ENCODE assay signal across 7 mouse cellular contexts in the genomic region with DNA sequence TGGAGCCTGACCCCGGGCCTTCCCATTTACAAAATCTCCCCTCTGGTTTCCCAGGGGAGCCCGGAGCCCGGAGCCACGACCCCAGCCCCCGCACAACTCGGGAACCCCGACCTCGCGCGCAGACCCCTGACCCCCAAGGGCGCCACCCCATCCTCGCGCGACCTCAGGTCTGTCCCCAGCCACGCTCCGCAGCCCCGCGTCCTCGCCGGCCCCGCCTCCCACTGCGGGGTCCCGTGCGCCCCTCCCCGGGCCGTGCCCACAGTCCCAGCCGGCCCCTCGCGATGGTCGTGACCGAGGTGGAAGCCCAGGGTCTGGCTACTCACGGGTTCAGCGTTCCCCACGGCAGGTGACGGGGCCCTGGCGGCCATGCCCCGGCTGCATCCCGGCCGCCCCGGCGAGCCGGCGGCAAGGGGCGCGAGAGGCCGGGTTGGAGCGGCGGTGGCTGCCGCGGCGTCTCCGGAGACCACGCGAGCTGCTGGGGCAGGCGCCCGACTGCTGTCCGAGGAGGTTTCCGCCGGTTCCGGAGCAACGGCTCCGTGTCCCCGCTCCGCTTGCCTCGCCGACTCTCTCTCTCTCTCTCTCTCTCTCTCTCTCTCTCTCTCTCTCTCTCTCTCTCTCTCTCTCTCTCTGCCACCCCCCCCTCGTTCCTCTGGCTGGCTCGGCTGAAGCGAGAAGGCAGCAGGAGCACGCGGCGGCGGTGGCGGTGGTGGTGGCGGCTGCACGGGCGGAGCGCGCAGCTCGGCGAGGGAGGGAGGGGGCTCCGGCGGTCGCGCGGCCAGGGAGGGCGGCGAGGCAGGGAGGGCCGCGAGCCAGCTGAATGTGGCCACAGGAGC. TPM values are rescaled to one million over a fixed set of nuclear protein-coding genes. Genes with fewer than 3 reads are reported as not detected.
DNase-seq lines count a peak whose midpoint lies in the region; ATAC-seq and TF ChIP-seq lines count a peak whose summit lies in the region.

No protein-coding gene starts in this region.

- TF ChIP-seq POLR2A in cortical plate, adult 2 months (IDR thresholded peaks at IDR 0.05; ENCODE audit: extremely low read depth, insufficient read depth, low read length) = 0 out of 2 replicates have a peak, but pooled peaks have one; percentile 12

- no peaks in the 10 kb centered on the region for H3K9me3 ChIP-seq in liver, embryonic 12.5 days (replicated peaks)
- no peaks in the 10 kb centered on the region for H3K9me3 ChIP-seq in intestine, embryonic 14.5 days (ENCODE audit: control insufficient read depth, low read length)

- peak overlapping the region; percentile 58 for H3K4me2 ChIP-seq in liver, embryonic 12.5 days
- H3K4me2 ChIP-seq in intestine, embryonic 14.5 days (ENCODE audit: low read length) = peak overlapping the region; percentile 66

- DNase-seq in liver = no peak
- no peak for DNase-seq in intestine, embryonic 14.5 days (ENCODE audit: low spot score)
- peak; percentile 50 for DNase-seq in retina, embryonic 14.5 days (ENCODE audit: low spot score)
- no peak for DNase-seq in adrenal gland, adult 2 months
- no peak for DNase-seq in ovary, postnatal 36 days (ENCODE audit: low spot score)

- 3% methylated on average over 72 of the region's 90 CpGs for WGBS in liver, embryonic 12.5 days (ENCODE audit: insufficient replicate concordance)
- under 1% methylated on average over 59 of the region's 90 CpGs for WGBS in intestine, embryonic 14.5 days

- 0 out of 2 replicates have a peak, but pooled peaks cover 2% of the 10 kb centered on the region for H3K4me1 ChIP-seq in liver, embryonic 12.5 days
- peaks cover 7% of the 10 kb centered on the region; the same call in 1 of the 2 replicates for H3K4me1 ChIP-seq in cortical plate, adult 2 months (ENCODE audit: control insufficient read depth, insufficient read depth, low read length)
- H3K4me1 ChIP-seq in intestine, embryonic 14.5 days (replicated peaks; ENCODE audit: control insufficient read depth, insufficient read depth, low read length) = no peaks in the 10 kb centered on the region; the same call in 1 of the 2 replicates

- H3K9ac ChIP-seq in liver, embryonic 12.5 days = no peak overlapping the region
- 0 out of 2 replicates have a peak overlapping the region, but pooled peaks have one; percentile 25 for H3K9ac ChIP-seq in intestine, embryonic 14.5 days (ENCODE audit: low read length)

- H3K36me3 ChIP-seq in liver, embryonic 12.5 days = no peaks in the 10 kb centered on the region
- no peaks in the 10 kb centered on the region for H3K36me3 ChIP-seq in intestine, embryonic 14.5 days (ENCODE audit: control insufficient read depth, insufficient read depth, low read length)

- no peak for TF ChIP-seq CTCF in cortical plate, adult 2 months (IDR thresholded peaks at IDR 0.05; ENCODE audit: extremely low read depth, insufficient read depth, low read length)

- H3K27me3 ChIP-seq in liver, embryonic 12.5 days (replicated peaks) = peaks cover 87% of the 10 kb centered on the region
- H3K27me3 ChIP-seq in intestine, embryonic 14.5 days (replicated peaks; ENCODE audit: control insufficient read depth, insufficient read depth, low read length) = peaks cover 65% of the 10 kb centered on the region

- H3K27ac ChIP-seq in liver, embryonic 12.5 days = no peak overlapping the region
- H3K27ac ChIP-seq in cortical plate, adult 2 months (ENCODE audit: insufficient read depth, low read length) = peak overlapping the region; percentile 95
- H3K27ac ChIP-seq in intestine, embryonic 14.5 days (ENCODE audit: low read depth) = no peak overlapping the region

- peak overlapping the region; percentile 21 for H3K4me3 ChIP-seq in liver, embryonic 12.5 days
- peak overlapping the region; percentile 72 for H3K4me3 ChIP-seq in cortical plate, adult 2 months (ENCODE audit: insufficient read depth, low read length)
- H3K4me3 ChIP-seq in intestine, embryonic 14.5 days (ENCODE audit: low read depth, low read length) = peak overlapping the region; percentile 36

- no peak for ATAC-seq in liver, embryonic 12.5 days
- ATAC-seq in intestine, embryonic 14.5 days (replicated peaks; ENCODE audit: low FRiP score, low TSS enrichment, low read depth) = no peak

RNA-seq across cellular contexts. Expression of gene Rbfox3, which starts 2.2 kb away (rescaled TPM):
- 0.46 and 0.61 TPM in 2 replicates for polyA plus RNA-seq in liver, embryonic 12.5 days (2016; fragmentation: Nextera tagmentation; extraction: Ambion mirVana)
- 117 TPM in 2 replicates for polyA plus RNA-seq in cortical plate, adult 2 months (2012; rRNA removed)
- polyA plus RNA-seq in intestine, embryonic 14.5 days (2014; fragmentation: Nextera tagmentation; extraction: Ambion mirVana) = 1.1 and 1.7 TPM in 2 replicates
- total RNA-seq in adrenal gland, adult 2 months (2021) = 1 to 10 TPM; 4.2 to 7.8 TPM
- polyA plus RNA-seq in adrenal gland, adult 2 months (2012; rRNA removed) = 3.3 TPM in 2 replicates

Comparison
In these comparisons a context has a peak if more than half of its experiments do, and no peak if none do; other contexts are left out.
1. H3K4me3 ChIP-seq: peak in every context shown above with its lines; median percentile 72 in cortical plate, adult 2 months; 36 in intestine, embryonic 14.5 days; 21 in liver, embryonic 12.5 days.
2. RNA of gene Rbfox3, which starts 2.2 kb away (polyA plus RNA-seq): 117 TPM in cortical plate, adult 2 months; 3.3 TPM in adrenal gland, adult 2 months, 1.1 to 1.7 TPM in intestine, embryonic 14.5 days and 0.46 to 0.61 TPM in liver, embryonic 12.5 days; every median in the first group is over 10 times any median in the second.